Mouse (Mus musculus): ENCODE results near the gene Slit1. TPM values are rescaled to one million over a fixed set of nuclear protein-coding genes. Genes with fewer than 3 reads are reported as not detected.

Slit1 gene
- total and polyA plus RNA-seq, 3 experiments: 0.16 to 0.30 TPM; not detected in 1

DNA sequence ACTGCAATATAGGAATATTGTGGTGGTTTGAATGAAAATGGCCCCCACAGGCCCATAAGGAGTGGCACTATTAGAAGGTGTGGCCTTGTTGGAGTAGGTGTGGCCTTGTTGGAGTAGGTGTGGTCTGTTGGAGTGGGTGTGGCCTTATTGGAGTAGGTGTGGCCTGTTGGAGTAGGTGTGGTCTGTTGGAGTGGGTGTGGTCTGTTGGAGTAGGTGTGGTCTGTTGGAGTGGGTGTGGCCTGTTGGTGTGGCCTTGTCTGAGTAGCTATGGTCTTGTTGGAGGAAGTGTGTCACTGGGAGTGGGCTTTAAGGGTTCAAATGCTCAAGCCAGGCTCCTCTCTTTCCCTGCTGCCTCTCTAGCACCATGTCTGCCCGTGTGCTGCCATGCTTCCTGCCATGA lies 63.2 kb downstream of the Slit1 start:
- Histone ChIP-seq H3K27me3 (replicated peaks) (peaks cover 51% of the 10 kb centered on the region), H3K4me2 (ENCODE audit: insufficient read depth, low read depth, poor library complexity, severe bottlenecking) (no peak overlapping the region), H3K4me3 (replicated peaks in 1 of 3; ENCODE audit: low read depth in 2 of 3, low read length in 2 of 3, poor library complexity in 1 of 3) (no peak overlapping the region), H3K27ac (ENCODE audit: insufficient read depth, low read depth) (no peak overlapping the region), H3K9ac (ENCODE audit: insufficient read depth, low read depth) (no peak overlapping the region), H3K9me3 (replicated peaks; ENCODE audit: low read length) (no peaks in the 10 kb centered on the region), H3K79me2 (replicated peaks; ENCODE audit: control insufficient read depth, extremely low read depth, insufficient read depth, poor library complexity, severe bottlenecking) (no peaks in the 10 kb centered on the region), H3K4me1 (ENCODE audit: control insufficient read depth in 1 of 2, insufficient read depth in 2 of 2) (peaks cover 0 to 4% of the 10 kb centered on the region in 2 experiments; a peak in 1 of 4 replicates), H3K36me3 (replicated peaks in 1 of 2; ENCODE audit: control insufficient read depth in 1 of 2, insufficient read depth in 1 of 2, low read length in 1 of 2) (no peaks in the 10 kb centered on the region)
- DNase-seq (ENCODE audit: extremely low read depth): no peak
- dilution Hi-C loops (cut with MboI; ENCODE audit: extremely low pct_ligation_motif_present, extremely low pct_unique_long_range_greater_than_20kb, low sequenced_read_pairs) (no loop called here), in situ Hi-C loops (cut with MboI; ENCODE audit: low pct_ligation_motif_present, low pct_unique_long_range_greater_than_20kb, low sequenced_read_pairs) (no loop called here)
- TF ChIP-seq RAD21 (IDR thresholded peaks at IDR 0.05; ENCODE audit: low read depth, low read length): no peak
- no peak for TF ChIP-seq JUND (conservative IDR thresholded peaks at IDR 0.05; ENCODE audit: low read depth, low read length)
- TF ChIP-seq HCFC1 (IDR thresholded peaks at IDR 0.05; ENCODE audit: low read depth, low read length): no peak
- no peak for TF ChIP-seq CTCF (conservative IDR thresholded peaks at IDR 0.05 in 1 of 2, IDR thresholded peaks at IDR 0.05 in 1 of 2; ENCODE audit: low read depth in 2 of 2, low read length in 2 of 2)
- TF ChIP-seq ZKSCAN1 (IDR thresholded peaks at IDR 0.05; ENCODE audit: borderline replicate concordance, low read depth, low read length): no peak
- TF ChIP-seq NRF1 (IDR thresholded peaks at IDR 0.05; ENCODE audit: low read depth, low read length): no peak
- TF ChIP-seq MEF2A (IDR thresholded peaks at IDR 0.05; ENCODE audit: borderline replicate concordance, low read depth, low read length): no peak
- TF ChIP-seq ETS1 (conservative IDR thresholded peaks at IDR 0.05; ENCODE audit: low read depth, low read length): no peak
- no peak for TF ChIP-seq RCOR1 (conservative IDR thresholded peaks at IDR 0.05; ENCODE audit: low read depth, low read length)
- no peak for TF ChIP-seq IRF4 (IDR thresholded peaks at IDR 0.05; ENCODE audit: low read depth, low read length)
- TF ChIP-seq BHLHE40 (IDR thresholded peaks at IDR 0.05; ENCODE audit: low read depth, low read length): no peak
- TF ChIP-seq NELFE (IDR thresholded peaks at IDR 0.05; ENCODE audit: low read depth, low read length): no peak
- TF ChIP-seq EP300 (IDR thresholded peaks at IDR 0.05; ENCODE audit: low read length): no peak
- TF ChIP-seq POLR2A (IDR thresholded peaks at IDR 0.05; ENCODE audit: low read depth, low read length): no peak
- no peak for TF ChIP-seq MYC (IDR thresholded peaks at IDR 0.05; ENCODE audit: low read depth, low read length)
- TF ChIP-seq E2F4 (IDR thresholded peaks at IDR 0.05; ENCODE audit: insufficient replicate concordance, low read depth, low read length): no peak
- TF ChIP-seq PAX5 (IDR thresholded peaks at IDR 0.05; ENCODE audit: low read length): no peak

DNA sequence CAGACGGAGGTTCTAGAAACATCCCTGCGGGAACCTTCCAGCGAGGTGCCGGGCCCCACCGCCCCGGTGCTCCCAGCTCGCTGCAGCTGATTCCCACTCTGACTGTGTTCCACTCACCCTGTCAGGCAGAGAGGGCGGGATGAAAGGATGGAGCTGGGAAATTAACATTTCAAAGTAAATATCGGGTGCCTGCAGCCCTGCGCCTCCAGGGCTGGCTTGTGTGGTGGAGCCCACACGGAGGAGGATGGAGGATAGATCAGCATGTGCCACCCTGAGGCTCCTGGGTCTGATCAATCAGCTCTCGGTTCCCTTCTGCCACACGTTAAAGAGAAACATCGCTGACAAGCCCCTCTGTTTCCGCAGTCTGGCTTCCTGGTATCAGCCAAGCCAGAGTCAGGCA lies 64.4 kb downstream of the Slit1 start:
- H3K27ac ChIP-seq (ENCODE audit: insufficient read depth, low read depth): no peak overlapping the region
- dilution Hi-C loops (cut with MboI; ENCODE audit: extremely low pct_ligation_motif_present, extremely low pct_unique_long_range_greater_than_20kb, low sequenced_read_pairs) (no loop called here), in situ Hi-C loops (cut with MboI; ENCODE audit: low pct_ligation_motif_present, low pct_unique_long_range_greater_than_20kb, low sequenced_read_pairs) (no loop called here)
- no peak overlapping the region for H3K9ac ChIP-seq (ENCODE audit: insufficient read depth, low read depth)
- peaks cover 49% of the 10 kb centered on the region for H3K27me3 ChIP-seq (replicated peaks)
- no peaks in the 10 kb centered on the region for H3K36me3 ChIP-seq (replicated peaks in 1 of 2; ENCODE audit: control insufficient read depth in 1 of 2, insufficient read depth in 1 of 2, low read length in 1 of 2)
- no peak overlapping the region for H3K4me3 ChIP-seq (replicated peaks in 1 of 3; ENCODE audit: low read depth in 2 of 3, low read length in 2 of 3, poor library complexity in 1 of 3)
- H3K4me1 ChIP-seq (ENCODE audit: control insufficient read depth in 1 of 2, insufficient read depth in 2 of 2): peaks cover 0 to 4% of the 10 kb centered on the region in 2 experiments; a peak in 1 of 4 replicates
- DNase-seq (ENCODE audit: extremely low read depth): no peak
- no peaks in the 10 kb centered on the region for H3K9me3 ChIP-seq (replicated peaks; ENCODE audit: low read length)
- no peaks in the 10 kb centered on the region for H3K79me2 ChIP-seq (replicated peaks; ENCODE audit: control insufficient read depth, extremely low read depth, insufficient read depth, poor library complexity, severe bottlenecking)
- no peak overlapping the region for H3K4me2 ChIP-seq (ENCODE audit: insufficient read depth, low read depth, poor library complexity, severe bottlenecking)
- TF ChIP-seq BHLHE40 (IDR thresholded peaks at IDR 0.05; ENCODE audit: low read depth, low read length): no peak
- TF ChIP-seq CTCF (conservative IDR thresholded peaks at IDR 0.05 in 1 of 2, IDR thresholded peaks at IDR 0.05 in 1 of 2; ENCODE audit: low read depth in 2 of 2, low read length in 2 of 2): no peak
- TF ChIP-seq MXI1 (IDR thresholded peaks at IDR 0.05; ENCODE audit: low read depth, low read length): no peak
- TF ChIP-seq TBP (conservative IDR thresholded peaks at IDR 0.05; ENCODE audit: low read depth, low read length): no peak
- TF ChIP-seq MAX (IDR thresholded peaks at IDR 0.05; ENCODE audit: low read length): no peak
- no peak for TF ChIP-seq POLR2A (IDR thresholded peaks at IDR 0.05; ENCODE audit: low read depth, low read length)
- no peak for TF ChIP-seq JUND (conservative IDR thresholded peaks at IDR 0.05; ENCODE audit: low read depth, low read length)
- no peak for TF ChIP-seq UBTF (IDR thresholded peaks at IDR 0.05; ENCODE audit: low read depth, low read length)
- TF ChIP-seq MYC (IDR thresholded peaks at IDR 0.05; ENCODE audit: low read depth, low read length): no peak
- no peak for TF ChIP-seq CHD1 (IDR thresholded peaks at IDR 0.05; ENCODE audit: low read depth, low read length)
- no peak for TF ChIP-seq ZKSCAN1 (IDR thresholded peaks at IDR 0.05; ENCODE audit: borderline replicate concordance, low read depth, low read length)
- no peak for TF ChIP-seq EP300 (IDR thresholded peaks at IDR 0.05; ENCODE audit: low read length)
- TF ChIP-seq SMC3 (IDR thresholded peaks at IDR 0.05; ENCODE audit: low read depth, low read length): no peak
- no peak for TF ChIP-seq SIN3A (IDR thresholded peaks at IDR 0.05; ENCODE audit: low read length)
- no peak for TF ChIP-seq IRF4 (IDR thresholded peaks at IDR 0.05; ENCODE audit: low read depth, low read length)
- TF ChIP-seq NRF1 (IDR thresholded peaks at IDR 0.05; ENCODE audit: low read depth, low read length): no peak
- no peak for TF ChIP-seq MEF2A (IDR thresholded peaks at IDR 0.05; ENCODE audit: borderline replicate concordance, low read depth, low read length)
- TF ChIP-seq E2F4 (IDR thresholded peaks at IDR 0.05; ENCODE audit: insufficient replicate concordance, low read depth, low read length): no peak

Measured in CH12.LX (cell line).